Mouse (Mus musculus) hindbrain, embryonic 11.5 days (tissue): ENCODE measurements around the gene Btbd35f7. TPM values are rescaled to one million over a fixed set of nuclear protein-coding genes. Genes with fewer than 3 reads are reported as not detected.
"Not testable (repeated sequence)": the region's sequence is repeated elsewhere in the genome, so short reads cannot be mapped to it uniquely, and the experiment has no call there.

Source experiments
- ATAC-seq: fragments of 200-750 bp; cut with Nextera tagmentation; 2 replicates; pipeline ENCODE4 v1.8.0; 2017; ENCODE audit warnings: mild to moderate bottlenecking, moderate TSS enrichment, moderate library complexity; ENCODE audit not compliant: low FRiP score
- DNase-seq: peaks from one replicate; pipeline ENCODE4 v3.0.0-alpha.2; 2015; ENCODE audit warnings: low spot score
- H3K27ac ChIP-seq: fragments of 300-500 bp; sonication (generic); 2 replicates; pipeline ENCODE4 v1.5.1; 2014; ENCODE audit warnings: mild to moderate bottlenecking, low read depth, low read length
- H3K27me3 ChIP-seq: fragments of 300-500 bp; sonication (generic); 2 replicates; pipeline ENCODE4 v1.6.1; 2014; ENCODE audit warnings: mild to moderate bottlenecking, low read length, moderate library complexity, mixed read lengths; ENCODE audit not compliant: control insufficient read depth, insufficient read depth
- H3K36me3 ChIP-seq: fragments of 300-500 bp; sonication (generic); 2 replicates; pipeline ENCODE4 v1.6.1; 2014; ENCODE audit warnings: mild to moderate bottlenecking, low read length, moderate library complexity, mixed read lengths; ENCODE audit not compliant: control insufficient read depth, insufficient read depth
- H3K4me1 ChIP-seq: fragments of 300-500 bp; sonication (generic); replicated peaks from 2 replicates; pipeline ENCODE4 v1.6.1; 2014; ENCODE audit warnings: low read length, mixed read lengths; ENCODE audit not compliant: control insufficient read depth, insufficient read depth
- H3K4me2 ChIP-seq: fragments of 300-500 bp; sonication (generic); replicated peaks from 2 replicates; pipeline ENCODE4 v1.6.1; 2014; ENCODE audit warnings: mild to moderate bottlenecking, low read depth, low read length
- H3K4me3 ChIP-seq: fragments of 300-500 bp; sonication (generic); 2 replicates; pipeline ENCODE4 v1.5.1; 2014; ENCODE audit warnings: low read depth, low read length
- H3K9ac ChIP-seq: fragments of 300-500 bp; sonication (generic); 2 replicates; pipeline ENCODE4 v1.6.1; 2014; ENCODE audit warnings: low read depth, low read length
- H3K9me3 ChIP-seq: fragments of 300-500 bp; sonication (generic); 2 replicates; pipeline ENCODE4 v1.6.1; 2016; ENCODE audit warnings: low read length; ENCODE audit not compliant: control insufficient read depth
- WGBS: fragments of 180-500 bp; shearing (Covaris S2); extraction: QIAGEN DNeasy Blood & Tissue Kit; methylation state at CpG from one replicate; pipeline ENCODE4 v1.1.7; 2014; 5-methylcytosine and 5-hydroxymethylcytosine counted together
- polyA plus RNA-seq: library from polyadenylated mRNA; unstranded; fragments of >200 nt; fragmentation: Nextera tagmentation; extraction: Ambion mirVana; gene quantifications from 2 replicates; pipeline ENCODE4 v1.2.1, GENCODE M21; 2014

Btbd35f7 gene
- polyA plus RNA-seq = not detected in 2 replicates

DNA sequence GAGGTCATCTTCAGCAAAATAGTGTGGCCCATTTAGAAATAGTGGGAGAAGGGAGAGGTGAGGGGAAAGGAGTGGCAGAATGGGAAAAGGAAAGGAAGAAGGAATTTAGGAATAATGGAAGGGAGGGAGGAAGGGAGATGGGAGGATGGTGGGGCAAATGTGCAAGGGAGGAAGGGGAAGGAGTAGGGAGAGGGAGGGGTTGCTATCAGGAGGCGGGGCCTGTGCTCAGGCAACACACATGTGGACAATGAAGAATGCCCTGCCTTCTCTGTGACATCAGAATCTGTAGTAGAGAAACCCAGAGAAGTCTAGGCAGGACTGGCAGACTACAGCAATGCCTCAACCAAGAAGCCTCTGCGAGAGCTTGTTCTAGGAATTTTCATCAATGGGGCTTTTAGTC, at the start of gene Btbd35f7:
Btbd35f7 (plus strand) TSS at position 301 of the 400 bp plus-strand sequence.
- H3K27me3 ChIP-seq, H3K4me1 ChIP-seq, H3K4me2 ChIP-seq, H3K9ac ChIP-seq, DNase-seq, H3K9me3 ChIP-seq, ATAC-seq, H3K4me3 ChIP-seq, H3K27ac ChIP-seq, H3K36me3 ChIP-seq: not testable (repeated sequence)
- WGBS = no CpG with 5 or more reads among the region's 2 CpGs

Other genes with a start within 250 kb of the Btbd35f7 start
- not detected in 2 replicates for gene Mycs, start 199.8 kb upstream of the Btbd35f7 start, polyA plus RNA-seq